Mouse (Mus musculus) neural tube, postnatal 0 days (tissue): ENCODE data around the gene Rhoq. TPM values are rescaled to one million over a fixed set of nuclear protein-coding genes. Genes with fewer than 3 reads are reported as not detected.

Experiments
- polyA plus RNA-seq: library from polyadenylated mRNA; unstranded; fragments of >200 nt; fragmentation: Nextera tagmentation; extraction: Ambion mirVana; gene quantifications from 2 replicates; pipeline ENCODE4 v1.2.1, GENCODE M21; 2015

The Rhoq gene
- 9.8 and 11.4 TPM in 2 replicates for polyA plus RNA-seq

GRCm38 (mm10) chr17:86962894-86963585, at the start of gene Rhoq:
Gene Rhoq, plus strand, starts transcription at chr17:86963082.

DNA sequence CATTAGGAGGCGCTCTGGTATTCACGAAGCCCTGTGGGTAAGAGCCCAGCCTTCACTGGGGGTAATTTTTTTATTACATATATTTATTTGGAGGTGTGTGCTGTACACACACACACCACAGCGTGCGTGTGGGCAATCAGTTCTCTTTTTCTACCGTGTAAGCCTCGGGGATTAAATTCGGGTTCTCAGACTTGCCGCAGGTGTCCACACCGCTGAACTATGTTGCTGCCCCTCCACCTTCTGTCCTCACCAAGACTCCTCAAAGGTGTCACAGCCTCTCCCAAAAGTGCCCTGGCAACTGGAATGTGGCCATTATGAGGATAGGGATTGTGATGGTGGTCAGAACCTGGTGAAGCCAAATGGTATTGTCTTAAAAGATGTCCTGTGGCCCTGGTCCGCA, 45.8 kb upstream of the Rhoq start, which contains the start of gene Tmem247:
TSS of gene Tmem247 (plus strand) at position 301 of the 400 bp plus-strand sequence.

GRCm38 (mm10) chr17:86947840-86948796, 14.8 kb upstream of the Rhoq start, which contains the start of gene Atp6v1e2:
Gene Atp6v1e2, minus strand, starts transcription at chr17:86947897.

GRCm38 (mm10) chr17:87025269-87025949, 62.5 kb downstream of the Rhoq start, which contains the start of the genes Pigf and Cript:
Gene Pigf, minus strand, starts transcription at chr17:87025406.
Gene Cript, plus strand, starts transcription at chr17:87025550.

Other genes starting within 250 kb of the Rhoq start
- 4.9 and 6.0 TPM in 2 replicates for gene Epas1, start 209.4 kb upstream of the Rhoq start, polyA plus RNA-seq
- not detected in 2 replicates for gene Tmem247, start 45.7 kb upstream of the Rhoq start, polyA plus RNA-seq
- 0.71 and 0.85 TPM in 2 replicates for gene Atp6v1e2, start 15.2 kb upstream of the Rhoq start, polyA plus RNA-seq
- 35.7 and 39.7 TPM in 2 replicates for gene Pigf, start 62.3 kb downstream of the Rhoq start, polyA plus RNA-seq
- 173 and 188 TPM in 2 replicates for gene Cript, start 62.5 kb downstream of the Rhoq start, polyA plus RNA-seq
- 19.6 and 19.7 TPM in 2 replicates for gene Socs5, start 144.6 kb downstream of the Rhoq start, polyA plus RNA-seq